Mouse (Mus musculus) forebrain, postnatal 0 days (tissue): ENCODE data around the gene Anxa11. TPM values are rescaled to one million over a fixed set of nuclear protein-coding genes. Genes with fewer than 3 reads are reported as not detected.
"Not testable (repeated sequence)": the region's sequence is repeated elsewhere in the genome, so short reads cannot be mapped to it uniquely, and the experiment has no call there.

Experiments
- ATAC-seq: fragments of 200-750 bp; cut with Nextera tagmentation; 2 replicates; pipeline ENCODE4 v1.8.0; 2017; ENCODE audit warnings: mild to moderate bottlenecking, moderate library complexity
- DNase-seq: peaks from one replicate; pipeline ENCODE4 v3.0.0-alpha.2; 2015
- H3K27ac ChIP-seq: fragments of 300-500 bp; sonication (generic); 2 replicates; pipeline ENCODE4 v1.5.1; 2014; ENCODE audit warnings: low read depth, mild to moderate bottlenecking, antibody characterized with exemption, low read length, moderate library complexity, mixed read lengths
- H3K27me3 ChIP-seq: fragments of 300-500 bp; sonication (generic); 2 replicates; pipeline ENCODE4 v1.6.1; 2014; ENCODE audit warnings: mild to moderate bottlenecking, low read length, mixed read lengths; ENCODE audit not compliant: insufficient read depth
- H3K36me3 ChIP-seq: fragments of 300-500 bp; sonication (generic); 2 replicates; pipeline ENCODE4 v1.6.1; 2014; ENCODE audit warnings: mild to moderate bottlenecking, moderate library complexity; ENCODE audit not compliant: insufficient read depth
- H3K4me1 ChIP-seq: fragments of 300-500 bp; sonication (generic); 2 replicates; pipeline ENCODE4 v1.6.1; 2014; ENCODE audit warnings: antibody characterized with exemption; ENCODE audit not compliant: insufficient read depth
- H3K4me2 ChIP-seq: fragments of 300-500 bp; sonication (generic); 2 replicates; pipeline ENCODE4 v1.6.1; 2014; ENCODE audit warnings: low read depth, mild to moderate bottlenecking, moderate library complexity
- H3K4me3 ChIP-seq: fragments of 300-500 bp; sonication (generic); 2 replicates; pipeline ENCODE4 v1.5.1; 2014; ENCODE audit warnings: low read depth, low read length, mixed read lengths
- H3K9ac ChIP-seq: fragments of 300-500 bp; sonication (generic); 2 replicates; pipeline ENCODE4 v1.6.1; 2014; ENCODE audit warnings: mild to moderate bottlenecking
- H3K9me3 ChIP-seq: fragments of 300-500 bp; sonication (generic); 2 replicates; pipeline ENCODE4 v1.6.1; 2016; ENCODE audit warnings: low read length
- CTCF ChIP-seq: sonication (generic); IDR thresholded peaks from 2 replicates; pipeline ENCODE4 v1.5.1; 2016; ENCODE audit warnings: antibody characterized with exemption, control low read depth, low read depth
- WGBS: fragments of 180-500 bp; shearing (Covaris S2); extraction: QIAGEN DNeasy Blood & Tissue Kit; methylation state at CpG from one replicate; pipeline ENCODE4 v1.1.7; 2014; 5-methylcytosine and 5-hydroxymethylcytosine counted together
- polyA plus RNA-seq: library from polyadenylated mRNA; unstranded; fragments of >200 nt; fragmentation: Nextera tagmentation; extraction: Ambion mirVana; gene quantifications from 2 replicates; pipeline ENCODE4 v1.2.1, GENCODE M21; 2015
- total RNA-seq: library from RNA; depleted of rRNA; stranded (reverse); fragments of >200 nt; gene quantifications from 2 replicates; pipeline ENCODE4 v1.2.3, GENCODE M21; 2014

The Anxa11 gene
- total and polyA plus RNA-seq, 2 experiments from 2014 or later: 3.0 to 4.2 TPM

DNA sequence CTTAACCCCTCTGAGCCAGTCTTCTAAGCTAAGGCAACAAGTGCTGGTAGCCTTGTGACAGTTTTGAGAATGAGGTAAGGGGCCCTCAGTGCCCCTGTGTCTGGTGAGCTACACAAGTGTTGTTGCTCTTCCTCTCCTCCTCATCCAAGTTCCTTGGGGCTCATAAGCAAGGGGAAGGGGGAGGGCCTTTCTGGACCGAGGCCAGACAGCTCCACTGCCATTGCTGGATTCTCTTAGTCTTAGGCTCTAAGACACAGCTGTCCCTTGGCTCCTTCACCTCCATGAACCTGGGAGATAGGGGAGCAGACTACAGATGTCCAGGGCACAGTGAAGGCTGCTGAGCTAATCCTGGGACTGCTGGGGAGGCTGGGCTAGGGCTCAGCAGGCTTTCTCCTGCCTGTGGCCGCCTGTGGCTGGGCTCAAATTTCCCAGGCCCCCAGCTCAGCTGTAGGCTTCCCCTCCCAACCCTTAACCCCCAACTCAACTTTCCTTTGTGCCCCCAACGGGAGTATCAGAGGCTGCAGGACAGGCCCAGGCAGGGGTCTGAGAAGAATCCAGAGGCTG, 38.6 kb upstream of the Anxa11 start:
- no peak for DNase-seq
- 50% methylated on average over 3 of the region's 3 CpGs for WGBS
- Histone ChIP-seq H3K9me3 (no peaks in the 10 kb centered on the region), H3K27me3 (no peaks in the 10 kb centered on the region), H3K4me1 (no peaks in the 10 kb centered on the region), H3K36me3 (no peaks in the 10 kb centered on the region), H3K4me3 (no peak overlapping the region), H3K9ac (no peak overlapping the region), H3K27ac (no peak overlapping the region), H3K4me2 (no peak overlapping the region)
- TF ChIP-seq CTCF: no peak
- no peak for ATAC-seq

DNA sequence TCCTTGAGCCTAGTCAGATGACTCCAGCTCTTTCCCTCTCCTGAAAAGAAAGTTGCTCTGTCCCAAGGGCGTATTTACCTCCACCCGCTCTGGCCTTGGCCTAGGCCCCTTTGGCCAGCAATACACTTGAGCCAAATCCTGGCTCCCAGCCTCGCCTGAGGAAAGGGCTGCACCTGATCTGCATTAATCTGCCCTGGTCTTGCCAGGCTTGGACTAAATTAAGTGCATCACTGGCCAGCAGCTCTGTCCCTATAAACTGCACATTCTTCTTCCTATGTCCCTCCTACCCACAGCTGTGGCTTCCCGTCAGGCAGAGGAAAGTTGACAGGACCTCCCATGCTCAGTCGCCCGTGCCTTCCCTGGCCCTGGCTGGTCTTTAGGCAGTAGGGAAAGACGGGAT, 36.1 kb upstream of the Anxa11 start:
- H3K4me1 ChIP-seq: no peaks in the 10 kb centered on the region
- peak; percentile 40; the same call in 1 of the 2 replicates for ATAC-seq
- peak; percentile 27 for DNase-seq

DNA sequence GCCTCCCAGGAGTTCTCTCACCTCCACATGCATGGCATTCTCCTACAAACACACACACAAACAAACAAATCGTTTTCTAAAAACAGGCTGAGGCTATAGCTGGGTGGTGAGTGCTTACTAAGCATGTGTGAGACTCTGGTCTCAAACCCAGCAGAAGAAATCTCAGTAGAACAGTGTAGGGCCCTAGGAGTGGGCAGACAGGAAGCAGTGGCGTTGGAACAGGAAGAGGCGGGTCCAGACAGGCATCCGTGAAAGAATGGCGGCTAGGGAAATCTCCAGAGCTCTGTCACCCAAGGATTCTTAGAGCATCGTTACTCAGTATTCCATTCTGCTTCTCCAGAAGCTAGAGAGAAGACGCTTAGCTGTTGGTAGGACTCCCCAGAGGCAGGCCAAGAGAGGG, 35.4 kb upstream of the Anxa11 start:
- DNase-seq (no peak), ATAC-seq (no peak)
- H3K9ac ChIP-seq: no peak overlapping the region
- H3K36me3 ChIP-seq: no peaks in the 10 kb centered on the region
- H3K9me3 ChIP-seq: no peaks in the 10 kb centered on the region
- WGBS: 92% methylated on average over 7 of the region's 7 CpGs
- no peaks in the 10 kb centered on the region for H3K4me1 ChIP-seq
- TF ChIP-seq CTCF: no peak
- H3K27ac ChIP-seq: no peak overlapping the region
- H3K27me3 ChIP-seq: no peaks in the 10 kb centered on the region
- H3K4me3 ChIP-seq: no peak overlapping the region
- no peak overlapping the region for H3K4me2 ChIP-seq

More for the DNA sequence above, 36.1 kb upstream of the Anxa11 start:
- no peak overlapping the region for H3K27ac ChIP-seq
- no peak overlapping the region for H3K4me2 ChIP-seq
- H3K9ac ChIP-seq: no peak overlapping the region
- 69% methylated on average over 7 of the region's 7 CpGs for WGBS
- no peaks in the 10 kb centered on the region for H3K27me3 ChIP-seq
- H3K36me3 ChIP-seq: no peaks in the 10 kb centered on the region
- no peak overlapping the region for H3K4me3 ChIP-seq
- H3K9me3 ChIP-seq: no peaks in the 10 kb centered on the region
- no peak for TF ChIP-seq CTCF

DNA sequence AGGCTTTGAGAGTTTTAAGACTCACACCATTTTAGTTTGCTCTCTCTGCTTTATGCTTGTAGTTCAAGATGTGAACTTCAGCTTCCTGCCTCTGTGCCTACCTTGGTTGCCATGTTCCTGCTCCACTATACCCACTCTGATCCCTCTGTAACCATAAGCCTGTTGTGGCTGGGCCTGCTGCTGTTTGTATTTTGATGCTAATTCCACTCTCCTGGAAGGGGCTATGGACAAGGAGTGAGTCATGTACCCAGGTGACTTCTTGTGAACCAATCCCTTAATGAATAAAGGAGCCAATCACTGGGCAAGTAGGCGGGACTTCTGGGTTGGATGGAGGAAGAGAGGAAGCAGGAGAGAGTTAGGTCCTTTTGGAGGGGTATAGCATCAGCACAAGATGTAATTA, 30.9 kb upstream of the Anxa11 start:
- DNase-seq, H3K9ac ChIP-seq, H3K9me3 ChIP-seq, H3K4me1 ChIP-seq, H3K4me2 ChIP-seq, H3K4me3 ChIP-seq, H3K27me3 ChIP-seq, H3K36me3 ChIP-seq, ATAC-seq, H3K27ac ChIP-seq: not testable (repeated sequence)
- 64% methylated on average over 1 of the region's 1 CpGs for WGBS

DNA sequence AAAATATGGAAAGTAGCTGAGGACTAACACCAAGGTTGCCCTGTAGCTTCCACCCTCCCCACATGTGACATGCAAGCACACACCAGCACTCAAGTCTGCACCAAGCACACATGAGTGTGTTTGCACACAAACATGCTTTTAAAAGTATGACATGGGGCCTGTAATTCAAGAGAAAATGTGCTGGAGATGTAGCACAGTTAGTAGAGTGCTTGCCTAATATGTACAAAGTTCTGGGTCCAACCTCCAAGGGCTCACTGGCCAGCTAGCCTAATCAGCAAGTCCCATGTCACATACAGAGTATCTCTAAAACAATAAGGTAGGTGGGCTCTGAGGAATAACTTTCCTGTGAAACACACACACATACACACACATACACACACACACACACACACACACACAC, 27.8 kb upstream of the Anxa11 start:
- Histone ChIP-seq H3K27me3 (no peaks in the 10 kb centered on the region), H3K27ac (no peak overlapping the region), H3K9ac (no peak overlapping the region), H3K4me1 (no peaks in the 10 kb centered on the region), H3K36me3 (no peaks in the 10 kb centered on the region), H3K9me3 (no peaks in the 10 kb centered on the region), H3K4me3 (no peak overlapping the region), H3K4me2 (no peak overlapping the region)
- ATAC-seq (no peak), DNase-seq (no peak)
- no peak for TF ChIP-seq CTCF

DNA sequence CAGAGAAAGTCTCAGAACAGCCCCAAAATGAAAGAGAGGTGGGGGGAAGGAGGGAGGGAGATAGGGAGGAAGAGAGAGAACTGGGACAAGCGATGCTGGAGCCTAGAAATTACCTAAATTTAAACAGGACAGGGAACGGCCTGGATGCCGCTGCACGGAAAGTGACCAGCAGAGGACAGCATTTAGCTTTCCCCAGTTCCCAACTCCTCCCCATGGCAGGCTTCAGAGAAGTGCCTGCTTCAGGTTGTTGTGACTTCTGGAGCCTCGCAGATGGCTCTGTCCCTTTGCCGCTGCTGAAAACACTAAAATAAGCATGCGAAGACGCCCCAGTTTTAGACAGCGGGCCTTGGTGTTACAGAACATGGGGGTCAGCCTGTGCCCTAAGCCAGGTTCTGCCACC, 25.5 kb upstream of the Anxa11 start:
- Histone ChIP-seq H3K9me3 (no peaks in the 10 kb centered on the region), H3K4me3 (no peak overlapping the region), H3K9ac (no peak overlapping the region), H3K27ac (no peak overlapping the region), H3K4me2 (no peak overlapping the region), H3K4me1 (no peaks in the 10 kb centered on the region), H3K36me3 (no peaks in the 10 kb centered on the region), H3K27me3 (no peaks in the 10 kb centered on the region)
- peak; percentile 93 for TF ChIP-seq CTCF
- ATAC-seq (peak; percentile 87), DNase-seq (peak; percentile 80)
- 5% methylated on average over 9 of the region's 9 CpGs for WGBS

DNA sequence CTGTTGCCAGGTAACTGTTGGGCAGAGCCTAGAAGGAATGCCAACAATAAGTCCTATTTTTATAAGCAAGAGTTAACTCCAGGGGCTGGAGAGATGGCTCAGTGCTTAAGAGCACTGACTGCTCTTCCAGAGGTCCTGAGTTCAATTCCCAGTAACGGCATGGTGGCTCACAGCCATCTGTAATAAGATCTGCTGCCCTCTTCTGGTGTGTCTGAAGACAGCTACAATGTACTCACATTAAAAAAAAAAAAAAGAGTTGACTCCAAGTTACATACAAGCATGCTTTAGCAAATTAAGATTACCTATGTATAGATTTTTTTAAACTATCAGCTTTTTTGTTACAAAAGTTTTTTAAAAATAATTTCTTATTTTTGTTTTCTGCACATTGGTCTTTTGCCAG, 19.4 kb upstream of the Anxa11 start:
- WGBS: 88% methylated on average over 1 of the region's 1 CpGs
- no peaks in the 10 kb centered on the region for H3K4me1 ChIP-seq

DNA sequence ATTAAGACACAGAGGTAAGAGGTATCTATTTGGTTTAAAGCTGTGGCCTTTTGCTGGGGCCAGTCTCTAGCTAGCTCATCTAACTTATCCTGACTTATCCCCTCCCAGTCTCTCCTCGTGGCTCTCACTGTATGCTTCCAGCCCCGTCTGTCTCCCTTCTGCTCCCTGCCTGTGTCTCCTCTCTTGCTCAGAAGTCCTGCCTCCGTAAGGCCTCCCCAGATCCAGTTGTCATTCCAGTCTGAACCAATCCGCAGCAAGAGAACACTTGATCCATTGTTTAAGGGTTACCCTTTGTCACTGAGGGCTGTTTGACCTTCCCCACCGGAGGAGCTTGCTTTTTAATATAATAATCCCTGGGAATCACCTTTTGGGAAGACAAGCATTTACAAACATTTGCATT, 17.0 kb upstream of the Anxa11 start:
- no peak overlapping the region for H3K4me3 ChIP-seq
- H3K9ac ChIP-seq: no peak overlapping the region
- DNase-seq (no peak), ATAC-seq (no peak)
- H3K9me3 ChIP-seq: no peaks in the 10 kb centered on the region; the same call in 1 of the 2 replicates
- H3K4me1 ChIP-seq: no peaks in the 10 kb centered on the region
- WGBS: 34% methylated on average over 5 of the region's 5 CpGs
- TF ChIP-seq CTCF: no peak
- no peaks in the 10 kb centered on the region for H3K27me3 ChIP-seq
- H3K27ac ChIP-seq: no peak overlapping the region
- no peak overlapping the region for H3K4me2 ChIP-seq
- H3K36me3 ChIP-seq: no peaks in the 10 kb centered on the region

More for the DNA sequence above, 19.4 kb upstream of the Anxa11 start:
- no peak for TF ChIP-seq CTCF
- no peak for ATAC-seq
- Histone ChIP-seq H3K4me3 (no peak overlapping the region), H3K27ac (no peak overlapping the region), H3K9ac (no peak overlapping the region), H3K36me3 (no peaks in the 10 kb centered on the region), H3K9me3 (no peaks in the 10 kb centered on the region; the same call in 1 of the 2 replicates), H3K27me3 (no peaks in the 10 kb centered on the region), H3K4me2 (no peak overlapping the region)
- DNase-seq: no peak
